Mouse (Mus musculus): Measurements from ENCODE around the gene Osm. TPM values are rescaled to one million over a fixed set of nuclear protein-coding genes. Genes with fewer than 3 reads are reported as not detected.

Osm gene
- polyA plus RNA-seq, 1 experiment from 2014 or later, result not detected

DNA sequence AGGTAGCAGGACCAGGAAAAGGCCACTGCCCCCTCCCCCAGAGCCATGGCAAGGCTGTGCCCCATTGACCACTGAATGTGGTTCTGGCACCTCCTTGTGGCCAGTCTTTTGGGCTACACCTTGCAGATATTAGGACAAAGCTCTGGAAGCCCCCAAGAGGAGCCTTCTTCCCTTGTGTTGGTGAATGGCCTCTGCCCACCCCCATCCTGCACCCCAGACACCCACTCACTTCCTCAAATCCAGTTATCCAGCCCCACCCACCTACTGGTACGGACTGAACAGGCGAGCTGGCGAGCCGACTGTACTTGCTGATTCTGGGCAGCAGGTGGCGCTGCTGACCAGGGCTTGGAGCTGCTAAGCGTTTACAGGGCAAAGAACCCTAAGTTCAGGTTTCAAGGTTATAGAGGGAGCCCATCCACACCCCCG lies 22.4 kb downstream of the Osm start:
- Histone ChIP-seq H3K9me3 (ENCODE audit: control insufficient read depth, low read length) (no peaks in the 10 kb centered on the region), H3K4me2 (ENCODE audit: low read length) (peak overlapping the region; percentile 64), H3K9ac (ENCODE audit: low read depth, low read length) (peak overlapping the region; percentile 58), H3K27me3 (replicated peaks; ENCODE audit: control insufficient read depth, insufficient read depth, low read length) (0 out of 2 replicates have a peak, but pooled peaks cover 3% of the 10 kb centered on the region), H3K4me3 (ENCODE audit: low read length) (peak overlapping the region; percentile 24), H3K4me1 (ENCODE audit: control insufficient read depth, insufficient read depth, low read depth, low read length) (peaks cover 14% of the 10 kb centered on the region), H3K27ac (ENCODE audit: low read depth, low read length) (no peak overlapping the region), H3K36me3 (ENCODE audit: control insufficient read depth, insufficient read depth, low read length) (no peaks in the 10 kb centered on the region)
- 0% methylated on average over 7 of the region's 7 CpGs for WGBS
- ATAC-seq, result peak; percentile 80

DNA sequence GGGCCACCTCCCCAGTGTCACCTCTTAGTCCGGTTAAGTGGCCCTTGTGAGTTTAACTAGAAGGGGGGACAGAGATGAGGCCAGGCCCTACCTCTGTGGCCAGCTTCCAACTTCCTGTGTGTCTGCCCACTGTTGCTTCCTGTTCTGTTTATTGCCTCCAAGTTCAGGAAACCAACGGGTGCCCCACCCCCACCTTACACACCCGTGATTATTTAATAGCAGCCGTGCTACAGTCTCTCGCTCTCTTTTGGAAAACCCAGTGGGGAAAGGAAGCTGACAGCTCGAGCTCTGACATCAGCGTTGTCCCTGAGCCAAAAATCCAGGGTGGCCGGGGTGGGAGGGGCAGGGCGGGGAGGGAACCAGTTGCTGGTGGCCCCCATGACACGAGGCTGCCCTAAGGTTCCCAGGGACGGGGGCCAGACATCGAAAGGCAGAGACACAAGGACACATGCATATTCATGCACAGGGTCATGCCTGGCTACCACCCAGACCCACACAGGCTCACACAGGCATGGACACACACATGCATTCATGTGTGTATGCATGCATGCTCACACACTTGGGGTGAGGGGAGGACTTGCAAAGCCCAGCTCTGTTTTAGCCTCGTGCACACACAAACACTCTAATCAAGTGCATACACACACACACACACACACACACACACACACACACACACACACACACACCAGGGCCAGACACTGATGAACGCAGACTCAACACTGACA lies 24.4 kb downstream of the Osm start:
- 43% methylated on average over 14 of the region's 14 CpGs for WGBS
- no peak overlapping the region for H3K4me3 ChIP-seq (ENCODE audit: low read length)
- H3K27ac ChIP-seq (ENCODE audit: low read depth, low read length), result no peak overlapping the region
- no peak for ATAC-seq
- no peak overlapping the region; the same call in 1 of the 2 replicates for H3K9ac ChIP-seq (ENCODE audit: low read depth, low read length)
- peaks cover 13% of the 10 kb centered on the region for H3K27me3 ChIP-seq (replicated peaks; ENCODE audit: control insufficient read depth, insufficient read depth, low read length)
- peaks cover 14% of the 10 kb centered on the region for H3K4me1 ChIP-seq (ENCODE audit: control insufficient read depth, insufficient read depth, low read depth, low read length)
- H3K9me3 ChIP-seq (ENCODE audit: control insufficient read depth, low read length), result no peaks in the 10 kb centered on the region
- H3K4me2 ChIP-seq (ENCODE audit: low read length), result no peak overlapping the region
- H3K36me3 ChIP-seq (ENCODE audit: control insufficient read depth, insufficient read depth, low read length), result no peaks in the 10 kb centered on the region

- H3K4me1 ChIP-seq (ENCODE audit: control insufficient read depth, insufficient read depth, low read depth, low read length), result peaks cover 14% of the 10 kb centered on the region
- ATAC-seq, result no peak
- H3K36me3 ChIP-seq (ENCODE audit: control insufficient read depth, insufficient read depth, low read length), result no peaks in the 10 kb centered on the region
- H3K27me3 ChIP-seq (replicated peaks; ENCODE audit: control insufficient read depth, insufficient read depth, low read length), result peaks cover 16% of the 10 kb centered on the region
- H3K9ac ChIP-seq (ENCODE audit: low read depth, low read length), result no peak overlapping the region
- H3K4me2 ChIP-seq (ENCODE audit: low read length), result no peak overlapping the region
- no peaks in the 10 kb centered on the region for H3K9me3 ChIP-seq (ENCODE audit: control insufficient read depth, low read length)
- no peak overlapping the region for H3K27ac ChIP-seq (ENCODE audit: low read depth, low read length)
- no peak overlapping the region for H3K4me3 ChIP-seq (ENCODE audit: low read length)
- WGBS, result 43% methylated on average over 7 of the region's 7 CpGs
Observed at GRCm38 (mm10) chr11:4261188-4261494, 24.9 kb downstream of the Osm start.

DNA sequence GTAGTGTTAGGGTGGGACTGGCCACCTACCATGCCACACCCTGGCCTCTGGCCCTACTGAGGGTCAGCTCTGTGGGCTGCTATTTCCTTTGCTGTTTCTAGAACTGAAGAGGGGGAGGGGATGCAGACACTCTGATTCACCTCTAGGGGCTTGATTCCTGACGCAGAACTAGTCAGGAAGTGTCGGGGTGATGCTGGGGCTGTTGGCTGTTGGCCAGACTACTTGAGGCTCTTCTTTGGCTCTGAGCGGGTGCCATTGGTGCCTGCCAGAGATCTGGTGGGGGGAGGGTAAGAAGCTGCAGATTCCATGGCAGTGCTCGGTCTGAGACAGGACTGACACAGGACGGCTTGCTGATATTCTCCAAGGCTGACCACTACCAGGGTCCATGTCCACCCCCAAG lies 25.7 kb downstream of the Osm start:
- Histone ChIP-seq H3K9ac (ENCODE audit: low read depth, low read length) (no peak overlapping the region), H3K27ac (ENCODE audit: low read depth, low read length) (no peak overlapping the region), H3K27me3 (replicated peaks; ENCODE audit: control insufficient read depth, insufficient read depth, low read length) (peaks cover 18% of the 10 kb centered on the region), H3K4me2 (ENCODE audit: low read length) (no peak overlapping the region), H3K4me1 (ENCODE audit: control insufficient read depth, insufficient read depth, low read depth, low read length) (peaks cover 18% of the 10 kb centered on the region), H3K36me3 (ENCODE audit: control insufficient read depth, insufficient read depth, low read length) (no peaks in the 10 kb centered on the region), H3K9me3 (ENCODE audit: control insufficient read depth, low read length) (no peaks in the 10 kb centered on the region), H3K4me3 (ENCODE audit: low read length) (no peak overlapping the region)
- ATAC-seq, result 0 out of 2 replicates have a peak, but pooled peaks have one; percentile 21
- 23% methylated on average over 5 of the region's 5 CpGs for WGBS

- no peak for ATAC-seq
- no peak overlapping the region for H3K4me2 ChIP-seq (ENCODE audit: low read length)
- H3K9me3 ChIP-seq (ENCODE audit: control insufficient read depth, low read length), result no peaks in the 10 kb centered on the region
- H3K27ac ChIP-seq (ENCODE audit: low read depth, low read length), result no peak overlapping the region
- H3K36me3 ChIP-seq (ENCODE audit: control insufficient read depth, insufficient read depth, low read length), result no peaks in the 10 kb centered on the region
- no peak overlapping the region for H3K4me3 ChIP-seq (ENCODE audit: low read length)
- H3K4me1 ChIP-seq (ENCODE audit: control insufficient read depth, insufficient read depth, low read depth, low read length), result peaks cover 19% of the 10 kb centered on the region
- H3K9ac ChIP-seq (ENCODE audit: low read depth, low read length), result no peak overlapping the region; the same call in 1 of the 2 replicates
- peaks cover 27% of the 10 kb centered on the region for H3K27me3 ChIP-seq (replicated peaks; ENCODE audit: control insufficient read depth, insufficient read depth, low read length)
- WGBS, result 28% methylated on average over 7 of the region's 7 CpGs
Observed at GRCm38 (mm10) chr11:4262847-4263246, 26.6 kb downstream of the Osm start.

GRCm38 (mm10) chr11:4263296-4263695 lies 27.1 kb downstream of the Osm start:
- Histone ChIP-seq H3K9me3 (ENCODE audit: control insufficient read depth, low read length) (no peaks in the 10 kb centered on the region), H3K4me3 (ENCODE audit: low read length) (no peak overlapping the region), H3K27ac (ENCODE audit: low read depth, low read length) (no peak overlapping the region), H3K36me3 (ENCODE audit: control insufficient read depth, insufficient read depth, low read length) (no peaks in the 10 kb centered on the region), H3K27me3 (replicated peaks; ENCODE audit: control insufficient read depth, insufficient read depth, low read length) (peaks cover 29% of the 10 kb centered on the region), H3K9ac (ENCODE audit: low read depth, low read length) (no peak overlapping the region), H3K4me2 (ENCODE audit: low read length) (no peak overlapping the region), H3K4me1 (ENCODE audit: control insufficient read depth, insufficient read depth, low read depth, low read length) (peaks cover 19% of the 10 kb centered on the region)
- no peak for ATAC-seq
- 22% methylated on average over 1 of the region's 1 CpGs for WGBS

DNA sequence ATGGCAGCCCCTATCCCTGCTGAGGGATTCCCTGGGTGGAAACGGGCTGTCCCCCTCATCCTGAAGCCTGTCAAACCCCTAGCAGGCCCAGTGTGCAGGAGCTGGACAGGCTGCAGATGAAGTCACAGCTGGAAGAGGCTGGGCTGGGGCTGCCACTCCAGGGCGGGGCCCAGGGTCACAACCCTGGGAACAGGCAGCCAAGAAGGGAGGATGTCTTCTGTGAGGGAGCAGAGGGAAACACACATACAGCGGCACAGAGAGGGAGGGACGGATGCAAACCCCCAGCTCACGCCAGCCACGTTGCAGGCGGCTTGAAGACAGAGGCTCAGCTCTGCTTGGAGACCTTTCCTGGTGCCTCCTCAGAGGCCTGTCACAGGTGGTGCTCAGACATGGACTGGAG lies 27.8 kb downstream of the Osm start:
- no peak for ATAC-seq
- Histone ChIP-seq H3K36me3 (ENCODE audit: control insufficient read depth, insufficient read depth, low read length) (no peaks in the 10 kb centered on the region), H3K4me1 (ENCODE audit: control insufficient read depth, insufficient read depth, low read depth, low read length) (peaks cover 18% of the 10 kb centered on the region), H3K27ac (ENCODE audit: low read depth, low read length) (no peak overlapping the region), H3K9me3 (ENCODE audit: control insufficient read depth, low read length) (no peaks in the 10 kb centered on the region), H3K27me3 (replicated peaks; ENCODE audit: control insufficient read depth, insufficient read depth, low read length) (peaks cover 29% of the 10 kb centered on the region), H3K4me2 (ENCODE audit: low read length) (no peak overlapping the region), H3K4me3 (ENCODE audit: low read length) (no peak overlapping the region), H3K9ac (ENCODE audit: low read depth, low read length) (no peak overlapping the region)
- WGBS, result 70% methylated on average over 7 of the region's 7 CpGs

DNA sequence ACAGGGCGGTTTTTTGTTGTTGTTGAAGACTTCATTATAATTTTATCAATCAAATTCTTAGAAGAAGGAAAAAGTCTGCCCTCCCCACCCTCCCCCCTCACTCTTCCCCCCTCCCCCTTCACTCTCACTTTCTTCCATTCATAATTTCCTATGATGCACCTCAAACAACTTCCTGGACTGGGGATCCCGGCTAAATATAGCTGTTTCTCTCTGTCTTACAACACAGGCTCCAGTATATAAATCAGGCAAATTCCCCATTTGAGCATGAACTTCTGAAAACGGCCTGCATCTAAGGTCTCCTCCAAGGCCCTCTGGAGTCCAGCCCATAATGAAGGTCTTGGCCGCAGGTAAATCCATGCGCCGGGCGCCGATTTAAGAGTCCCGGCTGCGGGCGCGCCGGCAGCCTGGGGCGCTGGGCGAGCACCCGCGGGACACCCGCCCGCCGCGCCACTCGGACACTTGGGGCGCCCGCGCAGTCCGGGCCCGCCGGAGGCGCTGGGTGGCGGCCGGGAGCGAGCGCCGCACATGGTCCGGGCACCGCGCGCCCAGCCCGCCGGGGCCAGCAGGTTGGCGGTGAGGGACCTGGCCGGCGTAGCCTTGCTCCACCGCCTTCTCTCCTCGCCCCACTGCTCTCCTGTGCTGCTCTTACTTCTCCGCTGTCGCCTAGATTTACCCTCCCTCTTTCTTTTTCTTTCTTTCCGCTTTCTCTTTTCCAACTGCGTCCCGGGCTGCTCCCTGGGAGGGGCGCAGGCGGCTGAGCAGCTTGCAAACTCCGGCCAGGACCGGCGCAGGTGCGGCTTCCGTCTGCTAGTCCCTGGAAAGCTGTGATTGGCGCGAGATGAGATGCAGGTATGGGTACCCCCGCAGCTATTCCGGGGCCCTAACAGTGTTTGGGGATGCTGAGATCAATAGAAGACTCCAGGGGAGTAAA lies 30.3 kb downstream of the Osm start:
- Histone ChIP-seq H3K9me3 (ENCODE audit: control insufficient read depth, low read length) (no peaks in the 10 kb centered on the region), H3K27ac (ENCODE audit: low read depth, low read length) (no peak overlapping the region), H3K4me2 (ENCODE audit: low read length) (peak overlapping the region; percentile 100), H3K4me3 (ENCODE audit: low read length) (peak overlapping the region; percentile 60), H3K36me3 (ENCODE audit: control insufficient read depth, insufficient read depth, low read length) (no peaks in the 10 kb centered on the region), H3K27me3 (replicated peaks; ENCODE audit: control insufficient read depth, insufficient read depth, low read length) (peaks cover 29% of the 10 kb centered on the region), H3K9ac (ENCODE audit: low read depth, low read length) (peak overlapping the region; percentile 69), H3K4me1 (ENCODE audit: control insufficient read depth, insufficient read depth, low read depth, low read length) (peaks cover 14% of the 10 kb centered on the region)
- peak; percentile 58 for ATAC-seq
- under 1% methylated on average over 45 of the region's 61 CpGs for WGBS

- WGBS, result 10% methylated on average over 13 of the region's 13 CpGs
- H3K4me1 ChIP-seq (ENCODE audit: control insufficient read depth, insufficient read depth, low read depth, low read length), result peaks cover 9% of the 10 kb centered on the region
- H3K27me3 ChIP-seq (replicated peaks; ENCODE audit: control insufficient read depth, insufficient read depth, low read length), result peaks cover 29% of the 10 kb centered on the region
- H3K36me3 ChIP-seq (ENCODE audit: control insufficient read depth, insufficient read depth, low read length), result no peaks in the 10 kb centered on the region
- no peak overlapping the region for H3K27ac ChIP-seq (ENCODE audit: low read depth, low read length)
- H3K9me3 ChIP-seq (ENCODE audit: control insufficient read depth, low read length), result no peaks in the 10 kb centered on the region
- ATAC-seq, result no peak
- peak overlapping the region; percentile 69 for H3K9ac ChIP-seq (ENCODE audit: low read depth, low read length)
- H3K4me2 ChIP-seq (ENCODE audit: low read length), result peak overlapping the region; percentile 100
- H3K4me3 ChIP-seq (ENCODE audit: low read length), result peak overlapping the region; percentile 60
Observed at GRCm38 (mm10) chr11:4267202-4267578, 31.0 kb downstream of the Osm start.
